Mouse (Mus musculus) intestine, embryonic 16.5 days (tissue): ENCODE measurements around the gene Bod1. TPM values are rescaled to one million over a fixed set of nuclear protein-coding genes. Genes with fewer than 3 reads are reported as not detected.

Experiments
- ATAC-seq: fragments of 200-750 bp; cut with Nextera tagmentation; 2 replicates; pipeline ENCODE4 v1.8.0; 2017; ENCODE audit warnings: moderate TSS enrichment, moderate library complexity
- H3K27ac ChIP-seq: fragments of 300-500 bp; sonication (generic); 2 replicates; pipeline ENCODE4 v1.5.1; 2014; ENCODE audit warnings: mild to moderate bottlenecking, low read length
- H3K27me3 ChIP-seq: fragments of 300-500 bp; sonication (generic); replicated peaks from 2 replicates; pipeline ENCODE4 v1.6.1; 2014; ENCODE audit warnings: low read length, control low read depth, mixed read lengths; ENCODE audit not compliant: control insufficient read depth, insufficient read depth
- H3K36me3 ChIP-seq: fragments of 300-500 bp; sonication (generic); 2 replicates; pipeline ENCODE4 v1.6.1; 2014; ENCODE audit warnings: low read length, control low read depth; ENCODE audit not compliant: control insufficient read depth, insufficient read depth
- H3K4me1 ChIP-seq: fragments of 300-500 bp; sonication (generic); 2 replicates; pipeline ENCODE4 v1.6.1; 2014; ENCODE audit warnings: low read length, control low read depth, mixed read lengths; ENCODE audit not compliant: control insufficient read depth, insufficient read depth
- H3K4me2 ChIP-seq: fragments of 300-500 bp; sonication (generic); 2 replicates; pipeline ENCODE4 v1.6.1; 2014; ENCODE audit warnings: low read depth, low read length, control low read depth
- H3K4me3 ChIP-seq: fragments of 300-500 bp; sonication (generic); 2 replicates; pipeline ENCODE4 v1.5.1; 2014; ENCODE audit warnings: mild to moderate bottlenecking, low read length
- H3K9ac ChIP-seq: fragments of 300-500 bp; sonication (generic); 2 replicates; pipeline ENCODE4 v1.6.1; 2014; ENCODE audit warnings: low read depth, low read length
- H3K9me3 ChIP-seq: fragments of 300-500 bp; sonication (generic); 2 replicates; pipeline ENCODE4 v1.6.1; 2016; ENCODE audit warnings: low read length, control low read depth; ENCODE audit not compliant: control insufficient read depth
- WGBS: fragments of 180-500 bp; shearing (Covaris S2); extraction: QIAGEN DNeasy Blood & Tissue Kit; methylation state at CpG from one replicate; pipeline ENCODE4 v1.1.7; 2014; 5-methylcytosine and 5-hydroxymethylcytosine counted together
- polyA plus RNA-seq: library from polyadenylated mRNA; unstranded; fragments of >200 nt; fragmentation: Nextera tagmentation; extraction: Ambion mirVana; gene quantifications from 2 replicates; pipeline ENCODE4 v1.2.1, GENCODE M21; 2015

Gene Bod1
- polyA plus RNA-seq, 1 experiment from 2014 or later: 46.9 TPM

DNA sequence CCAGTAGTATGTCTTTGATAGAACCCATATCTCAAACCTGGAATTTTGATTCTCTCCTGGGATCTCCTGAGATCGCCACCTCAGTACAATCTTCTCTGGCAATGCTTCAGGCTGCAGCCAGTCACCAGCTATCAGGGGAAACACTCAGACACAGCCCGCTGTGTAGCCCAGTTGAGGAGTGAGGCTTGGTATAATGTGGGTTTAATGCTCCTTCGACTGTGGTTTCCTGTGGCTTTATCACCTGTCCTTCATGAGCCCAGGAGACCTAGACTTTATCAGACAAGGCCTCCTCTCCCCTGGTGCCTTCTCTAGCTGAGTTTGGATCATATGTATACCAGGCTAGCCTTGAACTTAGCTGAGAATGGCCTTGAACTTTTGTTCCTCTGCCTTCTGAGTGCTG is 53.9 kb downstream of the Bod1 start:
- H3K27me3 ChIP-seq: no peaks in the 10 kb centered on the region
- ATAC-seq: no peak
- WGBS: 79% methylated on average over 3 of the region's 3 CpGs
- H3K4me2 ChIP-seq: no peak overlapping the region
- no peak overlapping the region for H3K27ac ChIP-seq
- no peaks in the 10 kb centered on the region for H3K9me3 ChIP-seq
- no peak overlapping the region for H3K4me3 ChIP-seq
- no peaks in the 10 kb centered on the region for H3K4me1 ChIP-seq
- H3K36me3 ChIP-seq: no peaks in the 10 kb centered on the region
- H3K9ac ChIP-seq: no peak overlapping the region

DNA sequence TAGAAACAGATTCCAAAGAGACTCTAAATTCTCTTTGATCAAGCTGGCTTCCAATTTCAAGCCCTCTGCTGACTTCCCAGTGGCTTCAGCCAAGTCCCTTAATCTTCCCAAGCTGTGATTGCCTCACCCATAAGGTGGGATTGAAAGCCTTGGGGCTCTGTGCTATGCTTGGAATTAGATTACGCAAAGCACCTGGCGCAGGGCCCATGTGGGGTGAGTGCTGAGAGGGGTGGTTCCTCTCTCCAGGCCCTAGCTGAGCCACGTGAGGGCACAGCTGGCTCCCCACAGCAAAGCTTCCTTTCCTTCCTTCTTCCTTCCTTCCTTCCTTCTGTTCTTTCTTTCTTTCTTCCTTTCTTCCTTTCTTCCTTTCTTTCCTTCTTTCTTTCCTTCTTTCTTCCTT is 54.4 kb downstream of the Bod1 start:
- Histone ChIP-seq H3K4me1 (no peaks in the 10 kb centered on the region), H3K27me3 (no peaks in the 10 kb centered on the region), H3K36me3 (no peaks in the 10 kb centered on the region), H3K4me2 (no peak overlapping the region), H3K9me3 (no peaks in the 10 kb centered on the region), H3K9ac (no peak overlapping the region), H3K4me3 (no peak overlapping the region), H3K27ac (no peak overlapping the region)
- WGBS: 51% methylated on average over 3 of the region's 3 CpGs
- ATAC-seq: no peak

DNA sequence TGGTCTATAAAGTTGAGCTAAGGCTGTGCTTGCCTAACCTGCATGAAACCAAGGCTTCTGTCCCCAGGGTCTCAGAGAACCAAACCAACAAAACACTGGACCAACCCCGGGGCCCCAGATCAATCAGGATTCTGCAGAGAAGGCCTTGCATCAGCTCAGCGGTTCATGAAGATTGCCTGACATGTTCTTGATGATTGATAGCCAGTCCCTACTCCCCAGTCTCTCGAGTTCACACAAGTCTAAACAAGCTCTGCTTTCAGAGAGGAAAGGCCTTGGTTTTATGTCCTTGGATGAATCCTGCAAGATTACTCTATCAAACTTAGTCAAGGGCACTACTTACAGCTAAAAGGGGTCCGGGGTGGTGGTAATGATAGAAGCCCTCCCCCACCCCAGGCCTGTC is 55.0 kb downstream of the Bod1 start:
- Histone ChIP-seq H3K9me3 (no peaks in the 10 kb centered on the region), H3K4me2 (no peak overlapping the region), H3K27ac (no peak overlapping the region), H3K4me3 (no peak overlapping the region), H3K4me1 (no peaks in the 10 kb centered on the region), H3K36me3 (no peaks in the 10 kb centered on the region), H3K27me3 (no peaks in the 10 kb centered on the region), H3K9ac (no peak overlapping the region)
- 50% methylated on average over 4 of the region's 4 CpGs for WGBS
- no peak for ATAC-seq

Other genes with a start within 250 kb of the Bod1 start
- 3.0 and 5.2 TPM in 2 replicates for gene Cpeb4, start 200.3 kb upstream of the Bod1 start, polyA plus RNA-seq